Mouse (Mus musculus) lung, postnatal 10 days (tissue): ENCODE results near the gene Zfp362.
A peak's percentile ranks its signal among the peaks of the same experiment; 100 is the strongest.

Experiments used
- DNase-seq: peaks from one replicate; pipeline ENCODE4 v3.0.0; 2021

Zfp362 gene

GRCm38 (mm10) chr4:128796788-128797187 lies 9.1 kb downstream of the Zfp362 start:
- DNase-seq = no peak

DNA sequence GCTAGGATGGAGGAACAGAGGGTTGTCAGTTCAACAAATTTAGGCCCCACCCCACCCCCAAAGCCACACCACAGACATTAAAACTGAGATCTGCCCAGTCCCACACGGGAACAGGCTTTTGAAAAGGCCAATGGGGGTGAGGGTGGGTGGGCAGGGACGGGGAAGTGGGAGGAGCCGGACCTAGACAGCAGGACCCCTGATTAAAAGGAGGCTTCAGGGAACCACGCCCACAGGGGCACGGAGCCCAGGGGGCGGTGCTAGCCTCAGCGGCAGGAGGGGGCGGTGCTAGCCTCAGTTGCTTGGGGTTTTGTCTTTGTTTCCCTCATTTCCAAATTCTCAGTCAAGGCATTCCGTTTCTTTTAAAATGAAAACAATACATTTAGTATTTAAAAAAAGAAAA lies 10.2 kb downstream of the Zfp362 start:
- DNase-seq = peak; percentile 59

DNA sequence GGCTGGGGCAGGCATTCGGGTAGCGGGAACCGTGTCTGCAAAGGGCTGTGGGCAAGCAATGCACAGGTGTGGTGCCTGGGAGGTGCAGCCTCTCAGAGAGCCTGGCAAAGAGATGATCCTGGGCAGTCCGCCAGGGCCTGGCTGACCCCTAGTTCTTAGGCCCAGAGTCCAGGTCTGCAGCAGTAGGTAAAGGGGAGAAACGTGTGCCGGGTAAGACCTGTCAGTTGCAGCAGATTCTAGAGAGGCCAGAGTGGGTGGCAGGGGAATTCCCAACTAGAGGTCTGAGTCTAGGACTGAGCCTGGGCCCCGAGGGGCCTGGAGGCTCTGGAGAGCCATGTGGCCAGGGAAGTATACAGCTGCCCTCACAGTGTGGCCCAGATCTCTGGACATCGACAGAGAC lies 11.6 kb downstream of the Zfp362 start:
- DNase-seq = no peak

- peak; percentile 40 for DNase-seq
Measured at GRCm38 (mm10) chr4:128793710-128794109, 12.1 kb downstream of the Zfp362 start.

GRCm38 (mm10) chr4:128789646-128790045 lies 16.2 kb downstream of the Zfp362 start:
- DNase-seq = peak; percentile 54

DNA sequence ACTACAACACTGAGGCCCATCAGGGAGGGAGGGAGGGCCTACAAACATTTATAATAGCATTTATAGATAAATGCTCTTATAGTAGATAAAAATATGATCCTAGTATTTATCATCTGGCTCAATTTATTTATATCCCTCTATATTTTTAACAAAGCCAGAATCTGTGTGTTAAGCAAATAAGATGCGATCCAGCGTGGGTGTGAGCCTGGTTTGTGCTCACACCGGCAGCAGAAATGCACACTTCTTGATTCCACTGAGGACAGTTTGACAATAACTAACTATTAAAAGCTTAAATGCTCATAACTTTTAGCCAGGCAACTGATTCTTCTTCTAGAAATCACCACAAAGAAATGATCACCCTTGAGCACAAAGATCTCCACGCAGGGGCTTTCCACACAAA lies 17.7 kb downstream of the Zfp362 start:
- DNase-seq = no peak

- no peak for DNase-seq
Measured at GRCm38 (mm10) chr4:128787023-128787939, 18.6 kb downstream of the Zfp362 start.

DNA sequence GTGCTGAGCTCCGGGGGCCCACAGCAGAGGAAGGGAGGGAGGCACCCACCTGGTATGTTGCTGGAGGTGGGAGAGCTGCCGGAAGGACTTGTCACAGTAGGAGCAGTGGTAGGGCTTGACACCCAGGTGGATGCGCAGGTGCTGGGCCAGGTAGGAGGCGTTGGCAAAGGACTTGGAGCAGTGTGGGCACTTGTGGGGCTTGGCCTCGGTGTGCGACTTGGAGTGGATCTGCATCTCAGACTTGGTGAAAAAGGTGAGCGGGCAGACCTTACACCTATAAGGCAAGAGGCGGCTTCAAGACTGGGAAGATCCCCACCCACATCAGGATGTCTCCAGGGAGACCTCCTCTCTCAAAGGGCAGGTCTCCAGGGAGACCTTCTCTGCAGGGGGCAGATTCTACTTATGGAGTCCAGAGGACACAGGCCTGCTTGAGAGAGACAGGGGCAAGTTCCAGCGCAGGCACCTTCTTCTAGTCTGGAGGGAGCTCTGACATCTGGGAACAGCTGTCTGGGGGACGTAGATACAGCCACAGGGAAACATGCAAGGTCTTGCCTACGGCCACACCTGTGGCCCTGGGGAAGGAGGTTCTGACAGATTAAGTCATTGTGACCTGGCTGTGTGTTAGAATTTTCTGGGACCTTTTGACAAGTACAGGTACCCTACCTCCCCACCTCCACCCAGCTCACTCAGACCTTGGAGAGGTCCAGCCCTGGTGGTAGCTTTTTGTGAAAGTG lies 19.8 kb downstream of the Zfp362 start:
- DNase-seq = no peak

- DNase-seq = no peak
Measured at GRCm38 (mm10) chr4:128784950-128785631, 20.8 kb downstream of the Zfp362 start.

GRCm38 (mm10) chr4:128782645-128783044 lies 23.2 kb downstream of the Zfp362 start:
- DNase-seq = no peak

- DNase-seq = no peak
Measured at GRCm38 (mm10) chr4:128782037-128782436, 23.8 kb downstream of the Zfp362 start.

GRCm38 (mm10) chr4:128777593-128777992 lies 28.3 kb downstream of the Zfp362 start:
- no peak for DNase-seq

DNA sequence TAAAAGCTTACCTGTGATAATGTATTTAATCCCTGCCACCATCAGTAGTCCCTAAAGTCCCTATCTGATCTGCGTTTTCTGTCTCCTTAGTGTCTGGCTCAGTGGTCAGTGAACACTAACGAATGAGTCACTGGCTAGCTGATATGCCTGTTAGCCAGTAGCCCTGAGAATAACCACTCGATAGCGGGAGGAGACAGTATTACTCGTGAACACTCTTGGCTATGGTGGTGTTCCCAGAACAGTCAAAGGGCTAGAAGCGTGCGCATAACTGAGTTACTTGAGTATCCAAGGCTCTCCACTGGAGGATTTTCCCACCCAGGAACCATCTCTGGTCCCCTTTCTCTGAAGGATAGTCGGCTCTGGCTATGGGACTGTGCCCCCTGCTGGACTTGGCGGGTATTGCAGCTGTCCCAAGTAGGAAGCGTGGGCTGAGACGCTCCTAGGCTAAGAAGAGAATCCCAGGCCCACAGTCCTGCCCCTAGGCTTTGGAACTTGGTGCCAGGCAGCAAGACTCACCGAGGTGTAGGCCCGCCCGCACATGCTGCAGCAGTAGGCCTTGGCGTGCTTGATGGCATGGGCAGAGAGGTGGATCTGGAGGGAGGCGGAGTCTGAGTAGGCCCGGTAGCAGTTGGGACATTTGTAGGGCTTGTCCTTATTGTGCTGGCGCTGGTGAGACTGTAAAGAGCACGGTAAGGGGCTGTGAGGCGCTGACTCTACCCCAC lies 29.1 kb downstream of the Zfp362 start:
- peak; percentile 86 for DNase-seq

GRCm38 (mm10) chr4:128774467-128774866 lies 31.4 kb downstream of the Zfp362 start:
- peak; percentile 63 for DNase-seq

GRCm38 (mm10) chr4:128773820-128774219 lies 32.0 kb downstream of the Zfp362 start:
- no peak for DNase-seq

GRCm38 (mm10) chr4:128770698-128771097 lies 35.1 kb downstream of the Zfp362 start:
- no peak for DNase-seq

- DNase-seq = no peak
Measured at GRCm38 (mm10) chr4:128769569-128770355, 36.1 kb downstream of the Zfp362 start.

- no peak for DNase-seq
Measured at GRCm38 (mm10) chr4:128768120-128768519, 37.7 kb downstream of the Zfp362 start.

- DNase-seq = no peak
Measured at GRCm38 (mm10) chr4:128766929-128767328, 38.9 kb downstream of the Zfp362 start.

- no peak for DNase-seq
Measured at GRCm38 (mm10) chr4:128760029-128760428, 45.8 kb downstream of the Zfp362 start.

- no peak for DNase-seq
Measured at GRCm38 (mm10) chr4:128759214-128759613, 46.6 kb downstream of the Zfp362 start.

- no peak for DNase-seq
Measured at GRCm38 (mm10) chr4:128755900-128756299, 49.9 kb downstream of the Zfp362 start.
